Mouse (Mus musculus): Measurements from ENCODE around the gene Hist1h2ac. TPM values are rescaled to one million over a fixed set of nuclear protein-coding genes. Genes with fewer than 3 reads are reported as not detected.
"Not testable (repeated sequence)": the region's sequence is repeated elsewhere in the genome, so short reads cannot be mapped to it uniquely, and the experiment has no call there.

Hist1h2ac gene
- polyA plus RNA-seq, 1 experiment from 2014 or later, result 0.79 TPM

DNA sequence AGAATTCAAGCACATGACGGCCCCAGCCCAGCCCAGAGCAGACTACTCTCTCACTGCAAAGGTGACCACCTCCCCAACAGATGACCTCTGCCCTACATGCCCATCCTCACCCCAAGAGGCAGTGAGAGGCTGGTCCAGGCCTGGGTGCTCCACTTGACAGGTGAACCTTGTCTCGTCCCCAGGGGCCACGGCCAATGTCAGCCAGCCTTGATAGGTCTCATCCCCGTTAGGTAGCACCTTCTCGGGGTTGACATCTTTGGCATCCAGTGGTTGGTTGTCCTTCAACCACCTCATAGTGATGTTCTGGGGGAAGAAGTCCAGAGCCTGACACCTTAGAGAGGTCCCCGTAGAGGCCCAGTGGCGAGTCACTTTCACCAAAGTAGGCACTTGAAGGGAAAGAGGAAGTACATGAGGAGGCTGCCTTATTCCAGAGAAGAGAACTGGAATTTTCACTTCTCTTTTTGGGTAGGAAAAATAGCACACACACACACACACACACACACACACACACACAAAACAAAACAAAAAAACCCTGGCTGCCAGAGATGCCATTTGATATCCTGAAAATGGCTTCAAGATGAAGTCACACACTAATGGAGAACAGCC is 22.1 kb upstream of the Hist1h2ac start:
- WGBS, result 97% methylated on average over 7 of the region's 7 CpGs
- ATAC-seq (ENCODE audit: low FRiP score) (no peak), DNase-seq (ENCODE audit: low spot score) (no peak)
- Histone ChIP-seq H3K4me3 (ENCODE audit: low read depth, low read length) (no peak overlapping the region), H3K36me3 (ENCODE audit: control insufficient read depth, insufficient read depth, low read length) (no peaks in the 10 kb centered on the region), H3K27me3 (ENCODE audit: control insufficient read depth, insufficient read depth, low read length) (no peaks in the 10 kb centered on the region), H3K9me3 (ENCODE audit: control insufficient read depth, low read length) (no peaks in the 10 kb centered on the region), H3K4me2 (replicated peaks; ENCODE audit: low read depth, low read length) (no peak overlapping the region), H3K9ac (ENCODE audit: low read depth, low read length) (no peak overlapping the region), H3K4me1 (replicated peaks; ENCODE audit: control insufficient read depth, insufficient read depth, low read length) (peaks cover 3% of the 10 kb centered on the region; the same call in 1 of the 2 replicates), H3K27ac (ENCODE audit: low read depth, low read length) (no peak overlapping the region)

DNA sequence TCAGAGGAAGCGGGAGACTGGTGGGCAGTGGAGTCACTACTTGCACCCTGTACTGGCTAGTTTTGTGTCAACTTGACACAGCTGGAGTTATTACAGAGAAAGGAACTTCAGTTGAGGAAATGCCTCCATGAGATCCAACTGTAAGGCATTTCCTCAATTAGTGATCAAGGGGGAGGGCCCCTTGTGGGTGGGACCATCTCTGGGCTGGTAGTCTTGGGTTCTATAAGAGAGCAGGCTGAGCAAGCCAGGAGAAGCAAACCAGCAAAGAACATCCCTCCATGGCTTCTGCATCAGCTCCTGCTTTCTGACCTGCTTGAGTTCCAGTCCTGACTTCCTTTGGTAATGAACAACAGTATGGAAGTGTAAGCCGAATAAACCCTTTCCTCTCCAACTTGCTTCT is 19.1 kb upstream of the Hist1h2ac start:
- H3K4me3 ChIP-seq (ENCODE audit: low read depth, low read length); H3K9me3 ChIP-seq (ENCODE audit: control insufficient read depth, low read length); H3K4me1 ChIP-seq (replicated peaks; ENCODE audit: control insufficient read depth, insufficient read depth, low read length); DNase-seq (ENCODE audit: low spot score); H3K4me2 ChIP-seq (replicated peaks; ENCODE audit: low read depth, low read length); H3K36me3 ChIP-seq (ENCODE audit: control insufficient read depth, insufficient read depth, low read length); ATAC-seq (ENCODE audit: low FRiP score); H3K9ac ChIP-seq (ENCODE audit: low read depth, low read length); H3K27ac ChIP-seq (ENCODE audit: low read depth, low read length); H3K27me3 ChIP-seq (ENCODE audit: control insufficient read depth, insufficient read depth, low read length): not testable (repeated sequence)
- 87% methylated on average over 2 of the region's 2 CpGs for WGBS

DNA sequence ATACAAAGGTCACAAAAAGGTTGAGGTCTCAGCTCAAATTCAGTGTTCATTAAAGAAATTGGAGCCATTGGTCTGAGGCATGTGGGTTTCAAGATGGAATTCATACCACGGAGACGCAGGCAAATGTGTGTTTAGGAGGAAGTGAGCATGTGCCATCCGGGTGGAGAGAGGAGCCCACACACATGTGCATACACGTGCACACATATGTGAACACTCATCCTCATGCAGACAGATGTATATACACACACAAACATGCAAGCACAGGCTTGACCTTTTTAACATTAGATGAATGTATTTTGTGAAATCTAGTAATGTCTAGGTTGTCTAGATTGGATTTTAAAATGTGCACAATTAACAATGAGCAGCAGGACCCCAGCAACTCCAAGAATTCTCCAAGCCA is 18.5 kb upstream of the Hist1h2ac start:
- WGBS, result 80% methylated on average over 4 of the region's 4 CpGs
- no peak overlapping the region for H3K4me3 ChIP-seq (ENCODE audit: low read depth, low read length)
- DNase-seq (ENCODE audit: low spot score), result no peak
- H3K27me3 ChIP-seq (ENCODE audit: control insufficient read depth, insufficient read depth, low read length), result no peaks in the 10 kb centered on the region
- H3K4me1 ChIP-seq (replicated peaks; ENCODE audit: control insufficient read depth, insufficient read depth, low read length), result no peaks in the 10 kb centered on the region
- no peaks in the 10 kb centered on the region for H3K36me3 ChIP-seq (ENCODE audit: control insufficient read depth, insufficient read depth, low read length)
- no peak overlapping the region for H3K9ac ChIP-seq (ENCODE audit: low read depth, low read length)
- ATAC-seq (ENCODE audit: low FRiP score), result no peak
- H3K27ac ChIP-seq (ENCODE audit: low read depth, low read length), result no peak overlapping the region
- H3K9me3 ChIP-seq (ENCODE audit: control insufficient read depth, low read length), result no peaks in the 10 kb centered on the region
- H3K4me2 ChIP-seq (replicated peaks; ENCODE audit: low read depth, low read length), result no peak overlapping the region

DNA sequence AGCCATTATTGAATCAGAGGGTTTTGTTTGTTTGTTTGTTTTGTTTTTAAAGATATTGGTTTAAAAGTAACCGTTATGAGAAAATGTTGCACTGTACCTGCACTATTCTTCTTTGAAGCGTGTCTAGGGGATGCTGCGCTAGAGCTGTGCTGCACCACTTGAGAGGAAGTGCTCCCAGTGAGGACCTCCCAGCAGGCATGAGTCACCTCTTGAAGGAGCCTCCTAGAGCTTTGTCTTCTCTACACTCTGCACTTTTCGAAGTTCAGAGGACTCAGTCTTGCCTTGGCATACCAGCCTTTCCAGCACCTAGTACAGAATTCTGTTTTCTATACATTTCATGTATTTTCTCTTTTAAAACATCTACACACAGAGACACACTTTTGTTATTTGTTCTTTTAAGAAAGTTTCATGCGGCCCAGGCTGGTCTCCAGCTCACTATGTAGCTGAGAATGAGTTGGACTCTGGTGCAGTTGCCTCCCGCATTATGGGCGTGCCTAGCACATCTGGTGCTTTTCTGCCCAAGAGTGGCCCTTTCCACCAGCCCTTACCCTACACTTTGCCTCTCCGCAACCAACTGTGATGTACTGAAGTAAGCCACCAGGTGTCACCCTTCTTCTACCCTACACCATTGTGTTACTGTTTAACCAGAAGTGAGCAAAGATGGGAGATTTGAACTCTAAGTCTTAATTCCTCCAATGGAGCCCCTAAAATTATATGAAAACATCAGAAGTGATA is 17.2 kb upstream of the Hist1h2ac start:
- no peaks in the 10 kb centered on the region for H3K27me3 ChIP-seq (ENCODE audit: control insufficient read depth, insufficient read depth, low read length)
- H3K4me1 ChIP-seq (replicated peaks; ENCODE audit: control insufficient read depth, insufficient read depth, low read length), result no peaks in the 10 kb centered on the region
- no peak overlapping the region for H3K4me2 ChIP-seq (replicated peaks; ENCODE audit: low read depth, low read length)
- DNase-seq (ENCODE audit: low spot score) (peak; percentile 85), ATAC-seq (ENCODE audit: low FRiP score) (peak; percentile 41)
- H3K4me3 ChIP-seq (ENCODE audit: low read depth, low read length), result no peak overlapping the region
- WGBS, result 34% methylated on average over 8 of the region's 8 CpGs
- no peaks in the 10 kb centered on the region for H3K36me3 ChIP-seq (ENCODE audit: control insufficient read depth, insufficient read depth, low read length)
- H3K9ac ChIP-seq (ENCODE audit: low read depth, low read length), result no peak overlapping the region
- H3K27ac ChIP-seq (ENCODE audit: low read depth, low read length), result no peak overlapping the region
- H3K9me3 ChIP-seq (ENCODE audit: control insufficient read depth, low read length), result no peaks in the 10 kb centered on the region

DNA sequence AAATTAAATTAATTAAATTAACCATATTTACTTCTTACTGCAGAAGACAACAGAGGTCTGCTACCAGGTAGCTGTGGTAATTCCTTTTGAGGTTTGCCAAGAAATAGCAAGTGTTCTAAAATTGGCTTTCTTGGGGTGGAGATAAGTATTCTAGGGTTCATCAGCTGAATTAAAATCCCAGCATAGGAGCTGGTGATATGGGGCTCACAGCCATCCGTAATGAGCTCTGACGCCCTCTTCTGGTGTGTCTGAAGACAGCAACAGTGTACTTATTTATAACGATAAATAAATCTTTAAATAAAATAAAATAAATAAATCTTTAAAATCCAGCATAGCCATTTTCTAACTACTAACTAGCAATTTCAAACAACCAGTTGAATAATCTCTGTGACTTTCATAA is 16.0 kb upstream of the Hist1h2ac start:
- no peaks in the 10 kb centered on the region for H3K4me1 ChIP-seq (replicated peaks; ENCODE audit: control insufficient read depth, insufficient read depth, low read length)
- H3K27me3 ChIP-seq (ENCODE audit: control insufficient read depth, insufficient read depth, low read length), result no peaks in the 10 kb centered on the region
- H3K9ac ChIP-seq (ENCODE audit: low read depth, low read length), result no peak overlapping the region
- DNase-seq (ENCODE audit: low spot score) (no peak), ATAC-seq (ENCODE audit: low FRiP score) (no peak)
- no peak overlapping the region for H3K4me3 ChIP-seq (ENCODE audit: low read depth, low read length)
- WGBS, result 65% methylated on average over 3 of the region's 3 CpGs
- no peaks in the 10 kb centered on the region for H3K36me3 ChIP-seq (ENCODE audit: control insufficient read depth, insufficient read depth, low read length)
- H3K27ac ChIP-seq (ENCODE audit: low read depth, low read length), result no peak overlapping the region
- H3K4me2 ChIP-seq (replicated peaks; ENCODE audit: low read depth, low read length), result no peak overlapping the region
- H3K9me3 ChIP-seq (ENCODE audit: control insufficient read depth, low read length), result no peaks in the 10 kb centered on the region

DNA sequence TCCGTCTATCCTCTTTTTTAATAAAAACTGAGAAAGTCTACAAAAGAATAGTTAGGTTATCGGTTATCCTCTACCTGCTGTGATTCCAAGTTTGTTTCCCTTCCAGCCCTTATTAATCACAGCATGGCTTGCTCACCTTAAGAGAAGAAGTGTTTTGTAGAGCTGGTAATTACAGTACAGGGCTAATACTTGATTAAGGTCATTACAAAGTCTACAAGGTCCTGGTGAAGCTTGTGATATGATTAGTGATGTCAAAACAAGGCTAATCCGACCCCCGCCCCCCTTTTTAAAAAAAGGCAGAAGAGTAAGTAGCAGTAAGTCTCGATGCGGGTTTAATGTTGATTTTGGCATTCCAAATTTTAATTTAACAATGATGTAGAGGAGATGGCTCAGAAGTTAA is 15.2 kb upstream of the Hist1h2ac start:
- no peaks in the 10 kb centered on the region for H3K9me3 ChIP-seq (ENCODE audit: control insufficient read depth, low read length)
- 72% methylated on average over 6 of the region's 6 CpGs for WGBS
- H3K36me3 ChIP-seq (ENCODE audit: control insufficient read depth, insufficient read depth, low read length), result no peaks in the 10 kb centered on the region
- H3K9ac ChIP-seq (ENCODE audit: low read depth, low read length), result no peak overlapping the region
- H3K27me3 ChIP-seq (ENCODE audit: control insufficient read depth, insufficient read depth, low read length), result no peaks in the 10 kb centered on the region
- no peaks in the 10 kb centered on the region for H3K4me1 ChIP-seq (replicated peaks; ENCODE audit: control insufficient read depth, insufficient read depth, low read length)
- H3K27ac ChIP-seq (ENCODE audit: low read depth, low read length), result peak overlapping the region; percentile 49
- ATAC-seq (ENCODE audit: low FRiP score) (no peak), DNase-seq (ENCODE audit: low spot score) (no peak)
- H3K4me2 ChIP-seq (replicated peaks; ENCODE audit: low read depth, low read length), result no peak overlapping the region
- H3K4me3 ChIP-seq (ENCODE audit: low read depth, low read length), result no peak overlapping the region

DNA sequence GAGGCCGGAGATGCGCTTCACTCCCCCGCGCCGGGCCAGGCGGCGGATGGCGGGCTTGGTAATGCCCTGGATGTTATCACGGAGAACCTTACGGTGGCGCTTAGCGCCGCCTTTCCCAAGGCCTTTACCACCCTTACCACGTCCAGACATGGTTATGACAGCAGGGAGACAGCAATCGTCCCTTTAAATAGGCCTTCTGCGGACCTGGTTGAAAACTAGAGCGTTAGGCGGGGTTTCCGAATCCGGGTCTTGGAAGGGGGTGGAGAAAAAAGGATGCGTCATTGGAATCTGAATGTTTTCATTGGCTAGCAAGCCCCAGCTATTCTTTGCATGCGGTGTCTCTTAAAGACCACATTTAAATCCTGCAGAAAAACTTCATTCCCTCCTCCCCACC is 14.5 kb upstream of the Hist1h2ac start, which contains the start of gene Hist1h4c:
Gene Hist1h4c, minus strand, starts transcription at position 155 of the 394 bp plus-strand sequence.
- peak; percentile 97 for ATAC-seq (ENCODE audit: low FRiP score)
- Histone ChIP-seq H3K36me3 (ENCODE audit: control insufficient read depth, insufficient read depth, low read length) (no peaks in the 10 kb centered on the region), H3K27ac (ENCODE audit: low read depth, low read length) (peak within 1 kb of the TSS; percentile 71), H3K4me1 (replicated peaks; ENCODE audit: control insufficient read depth, insufficient read depth, low read length) (no peaks in the 10 kb centered on the region), H3K9me3 (ENCODE audit: control insufficient read depth, low read length) (no peaks in the 10 kb centered on the region), H3K27me3 (ENCODE audit: control insufficient read depth, insufficient read depth, low read length) (no peaks in the 10 kb centered on the region), H3K4me2 (replicated peaks; ENCODE audit: low read depth, low read length) (peak within 1 kb of the TSS; percentile 49), H3K9ac (ENCODE audit: low read depth, low read length) (peak within 1 kb of the TSS; percentile 56), H3K4me3 (ENCODE audit: low read depth, low read length) (peak within 1 kb of the TSS; percentile 42)
- WGBS, result under 1% methylated on average over 20 of the region's 22 CpGs
- peak; percentile 99 for DNase-seq (ENCODE audit: low spot score)

DNA sequence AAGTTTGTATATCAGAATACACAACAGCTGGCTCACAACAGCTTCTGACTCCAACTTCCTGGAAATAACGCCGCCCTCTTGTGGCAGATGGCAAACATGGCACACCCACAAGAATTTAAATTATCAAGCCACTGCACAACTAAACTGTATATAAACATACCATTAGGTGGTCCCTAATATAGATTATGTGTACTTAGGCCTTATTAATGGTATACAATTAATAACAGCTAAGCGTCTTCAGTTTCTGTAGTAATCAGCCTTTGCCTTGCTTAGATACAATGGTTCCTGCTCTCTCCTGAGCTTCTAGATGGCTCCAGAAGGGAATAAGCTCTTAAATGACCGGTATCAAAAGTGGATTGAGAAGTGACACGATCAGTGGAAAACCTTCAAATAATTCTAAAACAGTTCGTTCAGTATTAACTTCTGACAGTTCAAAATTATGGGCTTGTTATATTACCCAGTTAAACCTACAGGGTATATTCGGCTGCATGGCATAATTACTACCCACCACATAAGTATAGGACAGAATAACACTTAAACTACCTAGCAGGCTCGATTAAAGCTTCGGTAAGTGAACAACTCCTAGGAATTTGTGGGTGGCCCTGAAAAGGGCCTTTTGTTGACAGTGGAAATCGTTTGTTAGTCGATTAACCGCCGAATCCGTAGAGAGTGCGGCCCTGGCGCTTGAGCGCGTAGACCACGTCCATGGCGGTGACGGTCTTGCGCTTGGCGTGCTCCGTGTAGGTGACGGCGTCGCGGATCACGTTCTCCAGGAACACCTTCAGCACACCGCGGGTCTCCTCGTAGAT is 13.9 kb upstream of the Hist1h2ac start:
- Histone ChIP-seq H3K4me1 (replicated peaks; ENCODE audit: control insufficient read depth, insufficient read depth, low read length) (no peaks in the 10 kb centered on the region), H3K9ac (ENCODE audit: low read depth, low read length) (peak overlapping the region; percentile 56), H3K27me3 (ENCODE audit: control insufficient read depth, insufficient read depth, low read length) (no peaks in the 10 kb centered on the region), H3K4me3 (ENCODE audit: low read depth, low read length) (peak overlapping the region; percentile 42), H3K4me2 (replicated peaks; ENCODE audit: low read depth, low read length) (peak overlapping the region; percentile 49), H3K9me3 (ENCODE audit: control insufficient read depth, low read length) (no peaks in the 10 kb centered on the region), H3K27ac (ENCODE audit: low read depth, low read length) (peak overlapping the region; percentile 71), H3K36me3 (ENCODE audit: control insufficient read depth, insufficient read depth, low read length) (no peaks in the 10 kb centered on the region)
- WGBS, result 1% methylated on average over 21 of the region's 32 CpGs
- peak; percentile 82 for DNase-seq (ENCODE audit: low spot score)
- peak; percentile 87 for ATAC-seq (ENCODE audit: low FRiP score)

Data from hindbrain, embryonic 11.5 days (tissue).